Mouse (Mus musculus): Measurements from ENCODE around the gene Cbfb.

GRCm38 (mm10) chr8:105254152-105254965 lies 83.9 kb downstream of the Cbfb start:
- TF ChIP-seq HCFC1 (IDR thresholded peaks at IDR 0.05; ENCODE audit: borderline replicate concordance, insufficient read depth, low read length) (peak; percentile 43; the same call in 1 of the 2 replicates), ZC3H11A (IDR thresholded peaks at IDR 0.05; ENCODE audit: borderline replicate concordance, low read depth, low read length) (no peak)

Data from ES-E14 (cell line).